Mouse (Mus musculus) brain, embryonic 14.5 days (tissue): ENCODE measurements around the gene Ctla4. TPM values are rescaled to one million over a fixed set of nuclear protein-coding genes. Genes with fewer than 3 reads are reported as not detected.

ENCODE experiments used
- DNase-seq: peaks from one replicate; pipeline ENCODE4 v3.0.0-alpha.2; 2011; ENCODE audit warnings: low read depth
- CTCF ChIP-seq: fragments of 200-500 bp; IDR thresholded peaks from 2 replicates; pipeline ENCODE4 v1.5.1; 2012; ENCODE audit warnings: inconsistent platforms, mild to moderate bottlenecking, moderate library complexity, borderline replicate concordance; ENCODE audit not compliant: insufficient read depth, insufficient read length; ENCODE audit errors: extremely low read depth
- POLR2A ChIP-seq: fragments of 200-500 bp; IDR thresholded peaks from 2 replicates; pipeline ENCODE4 v1.6.1; 2012; ENCODE audit warnings: mild to moderate bottlenecking, inconsistent platforms, borderline replicate concordance; ENCODE audit not compliant: poor library complexity, insufficient read depth, insufficient read length, severe bottlenecking; ENCODE audit errors: extremely low read depth
- polyA plus RNA-seq: library from polyadenylated mRNA; depleted of rRNA; stranded (reverse); fragments of >200 nt; gene quantifications from 2 replicates; pipeline ENCODE4 v1.2.3, GENCODE M21; 2012

Gene Ctla4
- polyA plus RNA-seq, 1 experiment: not detected

- TF ChIP-seq POLR2A: no peak
- peak; percentile 75; the same call in 1 of the 2 replicates for TF ChIP-seq CTCF
- DNase-seq: peak; percentile 76
Observed at GRCm38 (mm10) chr1:60868333-60869277, 18.2 kb upstream of the Ctla4 start.

GRCm38 (mm10) chr1:60875267-60875666 is 11.5 kb upstream of the Ctla4 start:
- TF ChIP-seq POLR2A: no peak
- no peak for TF ChIP-seq CTCF

GRCm38 (mm10) chr1:60880116-60880867 is 6.5 kb upstream of the Ctla4 start:
- DNase-seq: peak; percentile 53
- TF ChIP-seq CTCF (no peak), POLR2A (no peak)

More at GRCm38 (mm10) chr1:60875267-60875666, 11.5 kb upstream of the Ctla4 start:
- no peak for DNase-seq

- no peak for TF ChIP-seq POLR2A
- no peak for TF ChIP-seq CTCF
- no peak for DNase-seq
Observed at GRCm38 (mm10) chr1:60882792-60883191, 4.0 kb upstream of the Ctla4 start.

- TF ChIP-seq CTCF: no peak
- TF ChIP-seq POLR2A: no peak
- DNase-seq: no peak
Observed at GRCm38 (mm10) chr1:60883279-60883678, 3.5 kb upstream of the Ctla4 start.

GRCm38 (mm10) chr1:60884611-60885010 is 2.2 kb upstream of the Ctla4 start:
- no peak for DNase-seq
- TF ChIP-seq POLR2A (no peak), CTCF (no peak)

- TF ChIP-seq CTCF: no peak
- no peak for TF ChIP-seq POLR2A
- DNase-seq: no peak
Observed at GRCm38 (mm10) chr1:60898127-60898932, 11.5 kb downstream of the Ctla4 start.

GRCm38 (mm10) chr1:60898933-60899210 is 12.1 kb downstream of the Ctla4 start:
- DNase-seq: no peak

GRCm38 (mm10) chr1:60899244-60899643 is 12.4 kb downstream of the Ctla4 start:
- TF ChIP-seq CTCF: no peak
- no peak for TF ChIP-seq POLR2A
- no peak for DNase-seq

More at GRCm38 (mm10) chr1:60898933-60899210, 12.1 kb downstream of the Ctla4 start:
- TF ChIP-seq CTCF (no peak), POLR2A (no peak)

GRCm38 (mm10) chr1:60902547-60902946 is 15.7 kb downstream of the Ctla4 start:
- DNase-seq: peak; percentile 65
- TF ChIP-seq CTCF (no peak), POLR2A (no peak)

GRCm38 (mm10) chr1:60903126-60903525 is 16.3 kb downstream of the Ctla4 start:
- TF ChIP-seq POLR2A: no peak
- no peak for TF ChIP-seq CTCF

GRCm38 (mm10) chr1:60904456-60904978 is 17.7 kb downstream of the Ctla4 start:
- no peak for TF ChIP-seq POLR2A
- TF ChIP-seq CTCF: no peak
- DNase-seq: no peak

More at GRCm38 (mm10) chr1:60903126-60903525, 16.3 kb downstream of the Ctla4 start:
- no peak for DNase-seq

- TF ChIP-seq POLR2A (no peak), CTCF (no peak)
- no peak for DNase-seq
Observed at GRCm38 (mm10) chr1:60907466-60907865, 20.7 kb downstream of the Ctla4 start.

- no peak for DNase-seq
- TF ChIP-seq CTCF (no peak), POLR2A (no peak)
Observed at GRCm38 (mm10) chr1:60908751-60909161, 22.0 kb downstream of the Ctla4 start.
